Mouse (Mus musculus) bone marrow macrophage, adult 2 months (primary cell): Measurements from ENCODE around the gene Arhgap32. TPM values are rescaled to one million over a fixed set of nuclear protein-coding genes. Genes with fewer than 3 reads are reported as not detected.
"Not testable (repeated sequence)": the region's sequence is repeated elsewhere in the genome, so short reads cannot be mapped to it uniquely, and the experiment has no call there.

Experiments
- H3K27ac ChIP-seq: 2 replicates; pipeline ENCODE4 v1.5.1; 2012; ENCODE audit warnings: low read depth, low read length; ENCODE audit not compliant: insufficient read depth
- H3K4me1 ChIP-seq: 2 replicates; pipeline ENCODE4 v1.6.1; 2012; ENCODE audit warnings: low read length; ENCODE audit not compliant: control insufficient read depth, insufficient read depth
- H3K4me3 ChIP-seq: 2 replicates; pipeline ENCODE4 v1.5.1; 2012; ENCODE audit warnings: mild to moderate bottlenecking, low read length, moderate library complexity; ENCODE audit not compliant: insufficient read depth
- CTCF ChIP-seq: IDR thresholded peaks from 2 replicates; pipeline ENCODE4 v1.5.1; 2012; ENCODE audit warnings: low read depth, mild to moderate bottlenecking, low read length, moderate library complexity
- POLR2A ChIP-seq: IDR thresholded peaks from 2 replicates; pipeline ENCODE4 v1.6.1; 2012; ENCODE audit warnings: mild to moderate bottlenecking, low read depth, low read length, borderline replicate concordance
- polyA plus RNA-seq: library from polyadenylated mRNA; stranded (reverse); fragments of >200 nt; gene quantifications from 2 replicates; pipeline ENCODE4 v1.2.4, GENCODE M21; 2012; ENCODE audit not compliant: missing spikeins, insufficient read depth, insufficient read length

The Arhgap32 gene
- polyA plus RNA-seq, 1 experiment, result 0.43 TPM

GRCm38 (mm10) chr9:32098425-32099155 lies 17.3 kb upstream of the Arhgap32 start:
- no peak overlapping the region for H3K4me3 ChIP-seq
- no peak overlapping the region for H3K27ac ChIP-seq
- no peaks in the 10 kb centered on the region for H3K4me1 ChIP-seq
- TF ChIP-seq CTCF, result no peak
- no peak for TF ChIP-seq POLR2A

DNA sequence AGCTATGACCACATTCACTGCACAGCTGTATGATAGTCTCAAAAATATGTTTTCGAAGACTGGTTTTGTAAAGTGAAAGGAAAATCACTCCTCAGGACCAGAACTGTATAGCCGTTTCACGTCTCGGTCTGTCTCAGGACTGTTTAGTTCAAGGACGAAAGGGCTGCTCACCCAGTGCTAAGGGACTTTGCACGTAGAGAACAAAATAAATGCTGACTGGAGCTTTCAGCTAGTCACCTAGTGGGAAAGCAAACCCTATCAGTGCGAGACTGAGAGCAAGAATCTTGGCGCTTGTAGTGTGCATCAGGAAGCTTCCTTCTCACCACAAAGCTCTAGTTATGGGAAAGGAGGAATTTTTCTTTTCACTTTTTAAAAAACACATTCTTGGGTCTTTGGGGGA lies 15.4 kb upstream of the Arhgap32 start:
- TF ChIP-seq CTCF (no peak), POLR2A (no peak)
- Histone ChIP-seq H3K4me1 (no peaks in the 10 kb centered on the region), H3K27ac (no peak overlapping the region), H3K4me3 (no peak overlapping the region)

DNA sequence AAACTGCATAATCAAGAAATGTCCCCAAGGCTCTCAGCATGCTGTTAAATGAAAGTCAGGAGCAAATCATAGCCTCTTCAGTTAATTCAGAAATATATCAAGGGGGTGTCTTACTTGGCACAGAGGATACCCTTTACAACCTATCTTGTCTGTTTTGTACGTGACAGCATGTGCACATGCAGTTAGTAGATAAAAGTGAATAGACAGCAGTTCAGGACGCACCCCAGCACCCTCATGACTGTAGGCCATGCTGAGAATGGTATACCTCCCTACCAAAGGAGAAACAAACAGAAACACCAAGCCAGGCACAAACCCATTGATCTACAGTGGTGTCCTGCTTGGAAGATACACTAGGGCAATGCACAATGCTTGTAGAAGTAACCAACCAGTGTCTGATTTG lies 14.4 kb upstream of the Arhgap32 start:
- TF ChIP-seq POLR2A (no peak), CTCF (no peak)
- no peak overlapping the region for H3K4me3 ChIP-seq
- H3K4me1 ChIP-seq, result no peaks in the 10 kb centered on the region
- no peak overlapping the region for H3K27ac ChIP-seq

DNA sequence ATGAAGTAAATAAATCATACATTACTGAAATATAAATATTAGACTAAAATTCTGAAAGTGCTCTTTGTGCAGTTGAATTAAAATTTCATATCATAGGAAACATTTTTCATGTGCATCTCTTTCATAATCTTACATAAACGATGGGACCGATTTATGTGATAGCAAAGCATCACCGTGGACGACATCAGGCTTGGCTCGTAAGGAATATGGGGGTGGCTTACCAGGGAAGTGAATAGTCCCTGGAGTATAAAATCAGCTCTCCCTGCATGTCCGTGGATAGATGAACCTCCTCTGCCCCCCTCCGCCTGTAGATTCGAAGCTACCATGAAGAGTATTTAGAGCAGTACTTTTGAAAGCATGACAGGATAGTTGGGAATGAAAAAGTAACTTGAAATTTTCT lies 11.3 kb upstream of the Arhgap32 start:
- Histone ChIP-seq H3K4me1 (no peaks in the 10 kb centered on the region), H3K4me3 (no peak overlapping the region), H3K27ac (no peak overlapping the region)
- no peak for TF ChIP-seq POLR2A
- TF ChIP-seq CTCF, result no peak

GRCm38 (mm10) chr9:32110376-32110775 lies 5.6 kb upstream of the Arhgap32 start:
- no peak for TF ChIP-seq POLR2A
- TF ChIP-seq CTCF, result no peak
- Histone ChIP-seq H3K27ac (no peak overlapping the region), H3K4me1 (no peaks in the 10 kb centered on the region), H3K4me3 (no peak overlapping the region)

DNA sequence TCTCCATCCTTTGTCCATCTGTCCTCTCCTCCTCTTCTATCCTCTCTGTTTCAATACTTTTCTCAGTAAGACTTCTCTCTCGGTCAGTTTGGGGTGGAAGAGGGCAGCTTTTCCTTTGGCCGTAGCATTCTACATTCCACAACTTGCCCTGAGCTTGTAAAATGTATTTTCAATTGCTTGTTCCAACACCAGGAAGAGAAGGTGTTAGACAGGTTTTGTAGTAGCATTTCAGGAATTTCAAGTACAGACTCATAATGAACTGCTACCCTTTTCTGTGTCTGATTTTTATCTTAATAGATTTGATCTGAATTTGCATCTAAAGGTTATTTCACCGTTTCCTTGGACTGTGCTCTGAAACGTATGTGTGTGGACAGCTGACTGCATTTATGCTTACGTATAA lies 336 bp downstream of the Arhgap32 start:
- Histone ChIP-seq H3K4me1 (no peaks in the 10 kb centered on the region), H3K27ac (no peak overlapping the region), H3K4me3 (no peak overlapping the region)
- TF ChIP-seq CTCF, result no peak
- no peak for TF ChIP-seq POLR2A

DNA sequence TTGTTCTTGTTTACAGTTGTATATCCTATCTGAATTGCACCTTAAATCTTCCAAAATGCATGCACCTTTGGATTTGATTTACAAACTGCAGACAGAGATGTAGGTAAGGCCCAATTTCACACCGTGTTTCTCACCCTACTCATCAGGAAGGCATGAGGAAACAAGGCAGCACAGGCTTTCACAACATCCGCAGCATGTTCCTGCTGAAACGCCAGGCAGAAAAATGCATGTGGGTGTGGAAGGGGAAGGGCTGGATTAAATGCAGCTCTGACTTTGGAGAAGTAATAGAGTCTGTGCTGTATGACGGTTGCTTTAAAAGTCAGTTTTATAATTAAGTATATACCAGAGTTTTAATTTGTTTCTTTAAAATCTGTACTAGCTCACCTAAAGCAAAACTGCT lies 1.9 kb downstream of the Arhgap32 start:
- TF ChIP-seq POLR2A, result no peak
- no peak for TF ChIP-seq CTCF
- no peak overlapping the region for H3K27ac ChIP-seq

GRCm38 (mm10) chr9:32118433-32118832 lies 2.5 kb downstream of the Arhgap32 start:
- Histone ChIP-seq H3K4me1 (no peaks in the 10 kb centered on the region), H3K27ac (no peak overlapping the region), H3K4me3 (no peak overlapping the region)
- TF ChIP-seq CTCF, result no peak
- no peak for TF ChIP-seq POLR2A

More for the DNA sequence above, 1.9 kb downstream of the Arhgap32 start:
- H3K4me3 ChIP-seq, result no peak overlapping the region
- no peaks in the 10 kb centered on the region for H3K4me1 ChIP-seq

DNA sequence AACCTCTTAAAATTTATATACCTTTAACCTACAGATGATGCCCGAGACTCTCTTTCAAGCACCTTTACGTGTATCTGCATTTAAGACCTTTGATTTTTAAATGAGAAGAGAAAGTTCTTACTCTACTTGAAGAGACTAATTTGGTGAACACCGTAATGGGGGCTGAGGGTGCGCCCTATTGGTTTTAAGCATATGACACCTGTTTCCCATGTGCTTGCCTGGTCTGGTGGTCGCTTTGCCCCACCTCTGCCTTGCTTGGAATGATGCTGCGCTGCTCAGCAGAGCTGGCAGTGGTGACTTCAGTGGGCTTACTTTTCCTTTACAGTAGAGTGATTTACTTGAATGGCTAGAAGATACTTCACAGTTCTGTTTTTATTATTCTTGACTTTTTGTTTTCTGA lies 3.6 kb downstream of the Arhgap32 start:
- Histone ChIP-seq H3K27ac (no peak overlapping the region), H3K4me1 (no peaks in the 10 kb centered on the region), H3K4me3 (no peak overlapping the region)
- no peak for TF ChIP-seq POLR2A
- no peak for TF ChIP-seq CTCF

DNA sequence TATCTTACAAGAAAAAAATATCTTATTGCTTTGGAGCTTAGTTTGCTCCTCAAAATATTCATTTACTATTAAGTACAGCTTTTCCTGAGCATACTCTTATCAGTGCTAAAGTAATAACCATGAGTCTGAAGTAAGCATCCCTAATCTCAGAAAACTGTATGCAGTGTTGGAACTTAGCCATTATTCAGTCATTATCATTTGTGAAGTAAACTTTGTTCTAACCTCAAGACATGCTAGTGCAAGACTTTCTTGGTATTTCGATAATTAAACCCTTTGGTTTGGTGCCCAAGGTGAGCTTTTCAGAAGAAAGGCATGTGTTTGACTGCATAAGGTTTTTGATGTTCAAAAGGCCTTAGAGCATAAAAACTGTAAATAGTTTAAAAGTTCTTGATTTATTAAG lies 4.2 kb downstream of the Arhgap32 start:
- H3K4me3 ChIP-seq, result no peak overlapping the region
- H3K4me1 ChIP-seq, result no peaks in the 10 kb centered on the region
- no peak overlapping the region for H3K27ac ChIP-seq
- TF ChIP-seq POLR2A (no peak), CTCF (no peak)

DNA sequence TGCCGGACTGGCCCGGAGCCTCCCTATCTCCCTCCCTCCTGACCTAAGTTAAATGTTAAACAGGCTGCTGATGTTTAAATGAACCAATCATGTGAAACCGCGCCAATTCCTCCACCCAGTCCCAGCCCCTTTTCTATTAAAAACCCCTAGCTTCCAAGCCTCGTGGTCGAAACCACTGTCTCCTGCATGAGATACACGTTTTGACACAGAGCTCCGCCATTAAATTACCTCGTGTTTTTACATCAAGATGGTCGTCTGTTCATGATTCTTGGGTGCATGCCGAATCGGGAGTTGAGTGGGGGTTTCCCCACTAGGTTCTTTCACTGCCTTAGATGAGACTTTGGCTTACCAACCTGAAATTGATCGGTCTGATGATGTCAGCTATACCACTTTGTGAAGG lies 5.3 kb downstream of the Arhgap32 start:
- not testable (repeated sequence) for H3K4me3 ChIP-seq, H3K4me1 ChIP-seq, H3K27ac ChIP-seq
